Mouse (Mus musculus) CD8-positive naive resting alpha-beta T cell, adult 2 months (primary cell): ENCODE data around the gene BC035044.
"Not testable (repeated sequence)": the region's sequence is repeated elsewhere in the genome, so short reads cannot be mapped to it uniquely, and the experiment has no call there.

Experiments used
- DNase-seq, 2 experiments: peaks; one replicate each; pipeline ENCODE4 v3.0.0; 2022; ENCODE audit warnings: low read depth in 2 of 2, low spot score in 2 of 2

BC035044 gene

GRCm38 (mm10) chr6:128890948-128891355, at the start of gene BC035044:
BC035044 (minus strand) TSS chr6:128891126.
- DNase-seq = no peak

DNA sequence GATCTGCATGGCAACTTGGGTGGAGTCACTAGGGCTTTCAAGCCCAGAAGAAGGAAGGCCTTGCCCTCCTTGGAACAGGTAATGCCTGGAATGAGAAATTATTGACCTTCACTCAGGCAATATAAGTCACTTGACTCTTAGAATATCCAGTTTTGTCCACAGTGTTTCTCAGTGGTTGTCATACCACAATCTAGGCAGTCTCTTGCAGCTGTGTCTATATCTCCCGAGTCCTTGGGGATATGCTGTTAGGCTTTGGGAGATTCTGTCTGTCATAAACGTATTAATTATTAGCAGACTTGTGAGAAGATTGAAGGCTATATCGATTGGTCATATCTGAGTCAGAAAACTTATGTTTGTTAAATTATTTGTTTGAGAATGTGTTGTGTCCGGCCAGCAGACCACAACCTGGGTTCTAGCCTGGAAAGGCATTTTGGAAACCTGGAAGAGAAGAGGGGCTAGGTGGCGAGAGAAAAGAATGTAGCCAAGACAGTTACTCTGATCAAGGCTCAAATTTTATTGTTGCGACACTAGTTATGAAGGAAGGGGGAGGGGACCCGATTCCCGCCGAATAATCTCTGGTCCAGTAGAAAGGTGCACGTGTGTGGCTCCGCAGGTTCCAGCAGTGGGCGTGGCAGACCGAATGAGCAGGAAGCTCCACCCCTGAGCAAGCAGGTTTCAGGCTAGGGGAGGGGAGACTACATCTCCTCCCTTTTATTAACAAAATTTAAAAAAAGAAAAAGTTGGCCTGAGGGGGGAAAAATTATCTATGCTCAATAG, 45.2 kb upstream of the BC035044 start:
- not testable (repeated sequence) for DNase-seq

- DNase-seq = not testable (repeated sequence)
Measured at GRCm38 (mm10) chr6:128934081-128934480, 43.2 kb upstream of the BC035044 start, which contains the start of gene Clec2g. Clec2g (plus strand) TSS chr6:128934381.

DNA sequence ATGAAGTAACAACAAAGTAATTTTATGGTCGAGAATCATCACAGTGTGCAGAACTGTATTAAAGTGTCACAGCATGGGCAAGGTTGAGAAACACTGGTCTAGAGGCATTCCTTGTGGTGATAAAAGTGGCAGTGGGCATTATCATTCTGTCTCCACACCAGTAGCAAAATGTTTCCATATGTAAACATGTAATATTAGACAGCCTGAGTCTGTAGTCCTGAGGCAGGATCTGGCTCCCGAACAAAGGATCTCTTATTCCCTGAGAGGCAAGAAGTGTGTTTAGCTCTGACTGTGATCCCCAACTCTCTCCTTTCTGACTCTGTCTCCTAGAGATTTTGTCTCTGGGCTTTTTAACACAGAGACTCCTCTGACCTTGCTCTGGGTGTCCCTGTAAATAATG, 42.1 kb upstream of the BC035044 start:
- no peak for DNase-seq

- DNase-seq = no peak
Measured at GRCm38 (mm10) chr6:128917322-128917721, 26.4 kb upstream of the BC035044 start.

DNA sequence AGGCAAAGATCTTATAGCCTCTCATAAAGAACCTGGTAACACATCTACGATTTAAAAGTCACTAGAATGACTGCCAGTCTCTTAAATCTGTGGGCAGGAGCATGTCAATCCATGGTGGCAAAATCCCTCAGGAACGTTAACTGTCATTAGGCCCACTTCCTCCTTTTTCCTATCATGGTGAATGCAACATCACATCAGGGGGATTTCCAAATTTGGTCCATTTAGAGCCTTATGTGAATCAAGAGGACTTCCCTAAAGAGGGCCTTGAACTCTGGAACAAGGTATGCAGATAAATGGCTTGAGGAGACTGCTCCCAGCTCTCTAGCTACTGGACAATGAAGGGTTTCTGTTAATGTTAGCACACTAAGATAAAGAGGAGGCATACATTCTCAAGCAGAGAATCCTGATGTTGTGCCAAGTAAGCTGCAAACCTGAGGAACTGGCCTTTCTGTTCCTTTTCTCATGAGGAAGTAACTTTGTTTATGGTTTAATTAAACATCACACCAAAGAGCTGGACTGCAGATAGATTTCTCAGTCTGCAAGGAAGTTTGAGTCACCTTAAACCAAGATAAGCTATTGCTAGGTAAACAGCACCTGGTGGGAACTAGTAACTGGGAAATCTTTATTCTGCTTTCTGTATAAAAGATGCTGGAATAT, 22.8 kb upstream of the BC035044 start:
- no peak for DNase-seq

DNA sequence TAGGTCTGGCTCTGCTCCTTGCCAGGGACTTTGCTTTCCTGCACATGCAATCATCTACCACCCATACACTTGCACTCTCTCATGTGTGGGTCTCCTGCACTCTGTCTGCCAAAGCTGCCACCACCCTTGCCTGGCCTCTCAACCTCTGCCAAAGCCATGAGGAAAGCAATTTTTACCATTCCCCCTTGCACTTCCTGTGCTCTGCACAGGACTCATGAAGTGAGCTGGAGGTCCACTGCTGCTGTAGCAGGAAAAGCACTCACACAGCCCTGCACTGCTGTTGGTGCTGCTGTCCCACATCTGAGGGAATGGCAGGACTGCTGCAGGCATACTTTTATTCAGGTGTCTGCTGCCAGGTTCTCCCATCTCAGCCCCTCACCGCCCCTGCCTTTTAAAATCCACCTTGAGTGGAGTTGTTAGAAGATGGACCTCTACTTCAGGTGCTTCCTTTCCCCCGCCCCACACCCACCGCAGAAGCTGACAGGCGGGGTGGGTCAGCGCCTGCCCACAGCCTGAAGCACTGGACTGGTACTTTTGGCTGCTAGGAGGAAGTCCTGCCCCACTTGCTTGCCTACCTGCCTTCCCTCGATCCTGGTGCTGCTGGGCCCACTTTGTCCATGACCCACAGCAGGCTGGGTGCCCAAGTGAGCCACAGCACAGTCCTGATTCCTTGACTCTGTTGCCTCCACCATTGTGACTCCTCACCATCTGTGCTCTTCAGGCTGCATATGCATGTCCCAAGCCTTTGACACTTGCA, 10.0 kb upstream of the BC035044 start:
- DNase-seq = not testable (repeated sequence)

DNA sequence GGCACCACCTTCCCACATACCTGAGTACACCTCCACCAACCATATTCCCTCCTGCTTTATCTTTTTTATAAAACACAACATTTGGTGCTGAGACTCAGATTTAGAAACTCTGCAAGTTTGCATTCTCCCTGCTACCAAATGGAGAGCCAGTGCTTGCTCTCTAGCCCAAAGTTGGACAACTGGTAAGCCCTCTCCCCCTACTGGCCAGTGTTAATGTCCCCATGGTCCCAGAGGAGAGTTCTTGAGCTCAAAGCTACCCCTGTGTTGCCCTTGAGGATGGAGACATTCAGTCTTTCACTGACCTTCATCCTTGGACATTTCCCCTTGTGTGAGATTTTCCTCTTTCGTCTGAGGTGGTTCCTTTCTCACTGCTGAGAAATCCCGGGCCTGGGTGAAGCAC, 9.1 kb upstream of the BC035044 start:
- DNase-seq = no peak

- no peak for DNase-seq
Measured at GRCm38 (mm10) chr6:128895404-128896001, 4.6 kb upstream of the BC035044 start.

DNA sequence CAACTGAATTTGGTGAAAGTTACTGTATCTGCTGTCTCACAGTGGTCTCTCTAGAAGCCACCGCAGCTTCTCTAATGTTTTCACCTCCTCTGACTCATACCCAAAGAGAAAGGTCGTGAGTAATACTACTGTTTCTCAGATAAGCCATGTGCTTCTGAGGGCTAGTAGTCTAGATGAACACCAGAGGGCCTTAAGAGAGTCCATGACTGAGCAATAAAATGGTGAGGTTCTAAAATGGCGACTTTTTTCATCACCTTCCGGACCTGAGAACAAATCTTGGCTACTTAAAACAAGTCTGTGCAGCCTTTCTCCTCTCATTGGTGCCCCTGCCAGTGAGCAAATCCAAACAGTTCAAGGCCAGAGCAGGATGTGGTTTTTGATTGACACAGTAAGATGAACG, 2.1 kb downstream of the BC035044 start:
- peak; percentile 61 to 68 for DNase-seq

DNA sequence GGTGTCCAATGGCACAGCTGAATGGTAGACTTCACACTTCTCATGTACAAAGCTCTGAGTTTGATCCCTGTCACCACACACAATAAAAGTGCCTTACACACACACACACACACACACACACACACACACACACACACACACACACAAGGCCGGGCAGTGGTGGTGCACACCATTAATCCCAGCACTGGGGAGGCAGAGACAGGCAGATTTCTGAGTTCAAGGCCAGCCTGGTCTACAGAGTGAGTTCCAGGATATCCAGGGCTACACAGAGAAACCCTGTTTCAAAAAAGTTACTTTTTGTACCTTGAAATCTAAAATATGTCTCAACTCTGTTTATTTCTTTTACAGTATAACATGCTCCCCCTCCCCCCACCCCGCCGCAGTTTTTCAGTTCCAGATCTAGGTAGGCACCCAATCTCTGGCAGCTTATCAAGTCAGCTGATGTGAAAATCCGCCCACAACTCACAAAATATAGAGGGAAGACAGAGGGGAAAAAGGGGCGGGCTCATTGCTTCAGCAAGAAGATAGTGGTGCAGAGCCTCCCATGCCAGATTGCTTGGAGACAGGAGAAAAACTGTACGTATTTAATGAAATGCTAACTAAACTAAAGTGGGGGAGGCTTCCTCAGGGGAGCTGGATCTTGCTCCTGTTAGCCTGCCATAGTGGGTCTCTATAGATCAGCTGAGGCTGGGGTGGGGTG, 3.7 kb downstream of the BC035044 start, which contains the start of gene Clec2i:
Gene Clec2i, plus strand, starts transcription at position 498 of the 700 bp plus-strand sequence.
- DNase-seq = peak; percentile 79 to 81

GRCm38 (mm10) chr6:128871910-128872610, 18.9 kb downstream of the BC035044 start:
- no peak for DNase-seq

GRCm38 (mm10) chr6:128868861-128869260, 22.1 kb downstream of the BC035044 start:
- DNase-seq = no peak

DNA sequence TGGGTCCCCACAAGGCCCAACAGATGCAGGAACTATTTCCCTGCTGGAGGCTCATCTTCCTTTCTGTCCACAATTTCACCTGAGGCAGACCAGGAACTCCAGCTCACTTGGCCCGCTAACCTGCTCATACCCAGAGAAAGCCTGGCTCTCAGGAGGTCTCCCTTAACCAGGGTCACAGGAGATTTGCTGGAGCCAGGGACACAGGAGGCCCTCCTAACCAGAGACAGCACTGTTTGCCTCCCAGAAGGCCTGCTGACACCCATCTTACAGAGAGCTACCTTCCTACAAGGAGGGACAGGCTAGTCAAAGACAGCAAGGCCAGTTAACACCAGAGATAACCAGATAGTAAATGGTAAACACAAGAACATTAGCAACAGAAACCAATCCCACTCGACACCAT, 33.0 kb downstream of the BC035044 start:
- DNase-seq = no peak

- no peak for DNase-seq
Measured at GRCm38 (mm10) chr6:128856250-128856649, 34.7 kb downstream of the BC035044 start.

- no peak for DNase-seq
Measured at GRCm38 (mm10) chr6:128855477-128855876, 35.4 kb downstream of the BC035044 start.

GRCm38 (mm10) chr6:128854895-128855294, 36.0 kb downstream of the BC035044 start:
- no peak for DNase-seq

- DNase-seq = peak; percentile 76 to 85
Measured at GRCm38 (mm10) chr6:128854024-128854820, 36.7 kb downstream of the BC035044 start.

DNA sequence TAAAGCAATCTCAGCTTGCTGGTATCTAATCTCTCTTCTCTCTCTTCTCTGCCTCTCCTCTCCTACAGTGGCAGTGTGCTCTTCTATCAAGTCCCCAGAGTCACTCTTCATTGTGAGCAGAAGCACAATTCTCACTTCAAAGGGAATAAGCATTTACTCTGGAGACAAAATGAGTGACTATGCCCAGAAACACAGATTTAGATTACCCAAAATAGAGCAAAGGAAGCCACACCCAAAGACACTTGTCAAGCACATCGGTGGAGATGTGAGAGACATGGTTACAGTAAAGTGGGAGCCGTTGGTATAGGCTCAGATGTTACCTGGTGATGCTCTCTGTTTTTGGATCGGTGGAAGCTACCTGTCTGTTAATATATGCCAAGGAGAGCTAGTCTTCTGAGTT, 38.2 kb downstream of the BC035044 start:
- no peak for DNase-seq
